Mouse (Mus musculus) embryonic facial prominence, embryonic 13.5 days (tissue): Measurements from ENCODE around the gene Cyren. TPM values are rescaled to one million over a fixed set of nuclear protein-coding genes. Genes with fewer than 3 reads are reported as not detected.
A peak's percentile ranks its signal among the peaks of the same experiment; 100 is the strongest.

Source experiments
- ATAC-seq: fragments of 200-750 bp; cut with Nextera tagmentation; 2 replicates; pipeline ENCODE4 v1.8.0; 2017; ENCODE audit warnings: low read depth; ENCODE audit not compliant: insufficient number of reproducible peaks, insufficient read depth, low FRiP score, low TSS enrichment
- H3K27ac ChIP-seq: fragments of 300-500 bp; sonication (generic); 2 replicates; pipeline ENCODE4 v1.5.1; 2015; ENCODE audit warnings: moderate library complexity, mild to moderate bottlenecking, inconsistent platforms
- H3K27me3 ChIP-seq: fragments of 300-500 bp; sonication (generic); 2 replicates; pipeline ENCODE4 v1.6.1; 2015; ENCODE audit warnings: mild to moderate bottlenecking, inconsistent platforms
- H3K36me3 ChIP-seq: fragments of 300-500 bp; sonication (generic); 2 replicates; pipeline ENCODE4 v1.6.1; 2015; ENCODE audit warnings: mild to moderate bottlenecking, inconsistent platforms
- H3K4me1 ChIP-seq: fragments of 300-500 bp; sonication (generic); 2 replicates; pipeline ENCODE4 v1.6.1; 2015; ENCODE audit warnings: inconsistent platforms
- H3K4me2 ChIP-seq: fragments of 300-500 bp; sonication (generic); 2 replicates; pipeline ENCODE4 v1.6.1; 2015; ENCODE audit warnings: moderate library complexity, mild to moderate bottlenecking, inconsistent platforms
- H3K4me3 ChIP-seq: fragments of 300-500 bp; sonication (generic); 2 replicates; pipeline ENCODE4 v1.5.1; 2015; ENCODE audit warnings: mild to moderate bottlenecking, inconsistent platforms
- H3K9ac ChIP-seq: fragments of 300-500 bp; sonication (generic); 2 replicates; pipeline ENCODE4 v1.6.1; 2015; ENCODE audit warnings: mild to moderate bottlenecking, inconsistent platforms
- H3K9me3 ChIP-seq: fragments of 300-500 bp; sonication (generic); 2 replicates; pipeline ENCODE4 v1.6.1; 2016; ENCODE audit warnings: inconsistent platforms
- WGBS: fragments of 180-500 bp; shearing (Covaris S2); methylation state at CpG from one replicate; pipeline ENCODE4 v1.1.7; 2015; ENCODE audit warnings: mixed read lengths; 5-methylcytosine and 5-hydroxymethylcytosine counted together
- polyA plus RNA-seq: library from polyadenylated mRNA; unstranded; fragments of >200 nt; fragmentation: Nextera tagmentation; extraction: Ambion mirVana; gene quantifications from 2 replicates; pipeline ENCODE4 v1.2.1, GENCODE M21; 2015

The Cyren gene
- polyA plus RNA-seq, 1 experiment from 2014 or later, result 20.4 TPM

- H3K4me2 ChIP-seq, result no peak overlapping the region
- H3K4me1 ChIP-seq, result peaks cover 42% of the 10 kb centered on the region
- H3K9ac ChIP-seq, result no peak overlapping the region
- 0 out of 2 replicates have a peak, but pooled peaks have one; percentile 17 for ATAC-seq
- no peak overlapping the region for H3K4me3 ChIP-seq
- peak overlapping the region; percentile 44; the same call in 1 of the 2 replicates for H3K27ac ChIP-seq
- H3K9me3 ChIP-seq, result no peaks in the 10 kb centered on the region
- H3K27me3 ChIP-seq, result no peaks in the 10 kb centered on the region
- 47% methylated on average over 7 of the region's 7 CpGs for WGBS
- H3K36me3 ChIP-seq, result no peaks in the 10 kb centered on the region
Observed at GRCm38 (mm10) chr6:34865711-34866593, 11.9 kb downstream of the Cyren start.

- Histone ChIP-seq H3K4me3 (no peak overlapping the region), H3K4me1 (peaks cover 35% of the 10 kb centered on the region), H3K27me3 (no peaks in the 10 kb centered on the region), H3K27ac (peak overlapping the region; percentile 66; the same call in 1 of the 2 replicates), H3K9ac (no peak overlapping the region), H3K9me3 (no peaks in the 10 kb centered on the region), H3K4me2 (no peak overlapping the region), H3K36me3 (no peaks in the 10 kb centered on the region)
- 58% methylated on average over 5 of the region's 5 CpGs for WGBS
- ATAC-seq, result no peak
Observed at GRCm38 (mm10) chr6:34865213-34865612, 12.6 kb downstream of the Cyren start.

DNA sequence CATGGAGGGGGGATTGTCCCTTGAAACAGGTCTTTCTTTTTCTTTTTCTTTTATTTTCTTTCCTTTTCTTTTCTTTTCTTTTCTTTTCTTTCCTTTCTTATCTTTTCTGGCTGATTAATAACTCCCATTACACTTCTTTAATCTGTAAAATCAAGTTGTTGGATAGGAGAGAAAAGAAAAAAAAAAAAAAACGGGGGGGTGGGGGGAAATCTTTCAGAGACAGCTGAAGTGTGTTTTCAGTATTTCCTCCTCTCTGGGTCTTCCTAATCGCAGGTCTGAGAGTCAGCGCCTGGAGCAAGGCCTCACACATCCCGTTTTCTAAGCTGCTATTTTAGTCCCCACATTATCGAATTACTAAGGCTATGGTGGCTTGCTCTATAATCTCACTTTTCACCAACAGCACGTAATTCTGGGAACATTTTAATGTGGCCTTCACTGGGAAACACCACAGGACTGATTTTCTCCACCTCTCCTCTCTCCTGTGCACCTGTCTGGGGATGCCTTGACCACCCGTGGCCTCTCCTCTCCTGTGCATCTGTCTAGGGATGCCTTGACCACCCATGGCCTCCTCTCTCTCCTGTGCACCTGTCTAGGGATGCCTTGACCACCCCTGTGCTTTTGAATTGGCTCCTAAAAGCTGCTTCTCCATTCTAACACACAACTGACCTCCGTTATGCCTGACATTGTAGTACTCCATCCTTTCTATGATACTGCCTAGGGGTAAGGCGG lies 13.9 kb downstream of the Cyren start:
- H3K27me3 ChIP-seq, result no peaks in the 10 kb centered on the region
- H3K4me2 ChIP-seq, result no peak overlapping the region
- 47% methylated on average over 9 of the region's 9 CpGs for WGBS
- no peak for ATAC-seq
- no peak overlapping the region for H3K27ac ChIP-seq
- peaks cover 26% of the 10 kb centered on the region for H3K4me1 ChIP-seq
- H3K36me3 ChIP-seq, result no peaks in the 10 kb centered on the region
- H3K9ac ChIP-seq, result no peak overlapping the region
- no peak overlapping the region for H3K4me3 ChIP-seq
- no peaks in the 10 kb centered on the region for H3K9me3 ChIP-seq

- Histone ChIP-seq H3K27ac (peak within 1 kb of the TSS; percentile 62), H3K4me3 (peak within 1 kb of the TSS; percentile 23)
- no peak for ATAC-seq
Observed at GRCm38 (mm10) chr6:34862791-34863403, 15.0 kb downstream of the Cyren start, which contains the start of gene Tmem140. Tmem140 (plus strand) TSS chr6:34863146.

GRCm38 (mm10) chr6:34862381-34862780 lies 15.5 kb downstream of the Cyren start:
- Histone ChIP-seq H3K9me3 (no peaks in the 10 kb centered on the region), H3K4me3 (no peak overlapping the region), H3K36me3 (no peaks in the 10 kb centered on the region), H3K27ac (no peak overlapping the region), H3K27me3 (no peaks in the 10 kb centered on the region), H3K4me1 (peaks cover 25% of the 10 kb centered on the region), H3K4me2 (peak overlapping the region; percentile 44), H3K9ac (0 out of 2 replicates have a peak overlapping the region, but pooled peaks have one; percentile 41)
- 97% methylated on average over 6 of the region's 6 CpGs for WGBS
- ATAC-seq, result no peak

More at GRCm38 (mm10) chr6:34862791-34863403, 15.0 kb downstream of the Cyren start, which contains the start of gene Tmem140:
- Histone ChIP-seq H3K4me2 (peak within 1 kb of the TSS; percentile 44), H3K4me1 (peaks cover 26% of the 10 kb centered on the region), H3K27me3 (no peaks in the 10 kb centered on the region), H3K9ac (peak within 1 kb of the TSS; percentile 41; the same call in 1 of the 2 replicates), H3K36me3 (no peaks in the 10 kb centered on the region), H3K9me3 (no peaks in the 10 kb centered on the region)
- 28% methylated on average over 11 of the region's 11 CpGs for WGBS

DNA sequence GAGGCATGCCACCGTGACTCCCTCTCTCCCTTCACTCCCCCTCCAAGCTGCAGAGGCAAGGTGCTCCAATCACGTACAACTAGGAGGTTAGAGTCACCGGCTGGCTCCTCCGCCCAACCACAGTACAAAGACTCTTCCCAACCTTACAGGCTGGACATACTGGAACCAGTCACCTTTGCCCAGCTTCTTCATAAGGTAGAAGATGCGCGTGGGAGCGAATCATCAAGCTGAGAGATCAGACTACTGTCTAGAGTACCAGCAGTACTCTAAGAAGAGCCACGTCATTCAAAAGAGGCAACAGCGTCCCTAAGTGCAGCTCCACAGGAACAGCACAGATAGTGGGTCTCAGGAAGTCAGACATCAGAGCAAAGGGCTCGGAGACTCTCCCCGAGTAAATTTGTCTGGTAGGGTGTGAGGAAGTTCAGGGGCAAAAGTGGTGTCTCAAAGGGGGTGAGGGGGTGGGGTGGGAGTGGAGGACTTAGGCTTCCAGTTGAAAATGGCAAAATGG lies 16.3 kb downstream of the Cyren start:
- WGBS, result 90% methylated on average over 11 of the region's 11 CpGs
- H3K9ac ChIP-seq, result no peak overlapping the region

DNA sequence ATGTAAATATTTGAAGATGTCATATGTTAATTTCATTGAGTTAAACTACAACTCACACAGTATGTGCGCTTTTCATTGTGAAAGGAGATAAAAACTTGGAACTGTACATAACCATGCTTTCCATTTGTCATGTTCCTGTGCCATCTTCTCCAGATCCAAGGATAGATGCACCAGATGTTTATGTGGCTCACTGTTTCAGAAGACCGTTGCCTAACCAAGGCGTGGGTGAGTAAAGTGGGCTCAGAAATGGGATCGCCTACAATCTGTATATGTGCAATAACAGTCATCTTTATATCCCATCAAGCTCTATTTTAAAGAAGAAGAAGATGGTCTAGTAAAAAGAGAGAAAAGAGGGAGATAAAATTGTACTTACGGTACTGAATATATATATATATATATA lies 45.5 kb downstream of the Cyren start:
- Histone ChIP-seq H3K4me1 (no peaks in the 10 kb centered on the region), H3K27ac (no peak overlapping the region), H3K4me3 (no peak overlapping the region), H3K9me3 (no peaks in the 10 kb centered on the region), H3K27me3 (no peaks in the 10 kb centered on the region), H3K9ac (no peak overlapping the region), H3K4me2 (no peak overlapping the region), H3K36me3 (no peaks in the 10 kb centered on the region)
- 95% methylated on average over 5 of the region's 5 CpGs for WGBS
- ATAC-seq, result no peak

More for the DNA sequence above, 16.3 kb downstream of the Cyren start:
- Histone ChIP-seq H3K4me1 (peaks cover 17% of the 10 kb centered on the region), H3K27ac (no peak overlapping the region), H3K9me3 (no peaks in the 10 kb centered on the region), H3K4me3 (no peak overlapping the region), H3K27me3 (no peaks in the 10 kb centered on the region), H3K36me3 (no peaks in the 10 kb centered on the region), H3K4me2 (no peak overlapping the region)
- no peak for ATAC-seq

GRCm38 (mm10) chr6:34824406-34824805 lies 53.5 kb downstream of the Cyren start:
- 0 out of 2 replicates have a peak, but pooled peaks cover 3% of the 10 kb centered on the region for H3K9me3 ChIP-seq

More at GRCm38 (mm10) chr6:34824406-34824805, 53.5 kb downstream of the Cyren start:
- Histone ChIP-seq H3K36me3 (no peaks in the 10 kb centered on the region), H3K4me2 (no peak overlapping the region), H3K4me1 (no peaks in the 10 kb centered on the region), H3K27me3 (no peaks in the 10 kb centered on the region), H3K4me3 (no peak overlapping the region), H3K9ac (no peak overlapping the region), H3K27ac (no peak overlapping the region)
- ATAC-seq, result no peak

Other genes starting within 250 kb of the Cyren start
- gene Agbl3, start 97.6 kb downstream of the Cyren start, polyA plus RNA-seq, result 9.3 and 11.4 TPM in 2 replicates
- gene Tmem140, start 14.9 kb downstream of the Cyren start, polyA plus RNA-seq, result 1.8 and 2.0 TPM in 2 replicates
- 11.9 and 13.6 TPM in 2 replicates for gene Wdr91, start 32.8 kb upstream of the Cyren start, polyA plus RNA-seq
- gene Stra8, start 42.1 kb upstream of the Cyren start, polyA plus RNA-seq, result not detected in 2 replicates
- 0.38 and 0.63 TPM in 2 replicates for gene Slc23a4, start 110.3 kb upstream of the Cyren start, polyA plus RNA-seq